Comparison of ENCODE assay signal across 7 mouse cellular contexts in the genomic region with DNA sequence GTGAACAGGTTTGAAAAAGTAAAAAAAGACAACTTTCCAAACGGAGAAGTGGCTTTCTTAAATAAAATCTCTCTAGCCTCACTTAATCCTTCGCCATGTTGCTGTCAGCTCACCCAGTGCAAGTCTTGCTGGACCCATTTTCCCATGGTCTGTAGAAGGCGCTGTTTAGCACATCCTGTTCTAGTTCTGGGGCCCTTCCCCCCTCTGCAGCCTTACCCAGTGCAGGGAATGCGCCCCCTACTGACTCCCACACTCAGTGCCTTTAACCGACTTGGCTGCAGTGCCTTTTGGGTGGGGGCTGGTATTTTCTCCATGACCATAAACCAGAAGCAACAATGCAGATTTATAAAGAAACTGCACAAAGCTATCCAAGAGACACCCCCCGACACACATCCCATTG. TPM values are rescaled to one million over a fixed set of nuclear protein-coding genes. Genes with fewer than 3 reads are reported as not detected.
DNase-seq lines count a peak whose midpoint lies in the region; ATAC-seq lines count a peak whose summit lies in the region.

No protein-coding gene starts in this region.

- intact Hi-C loops in gastrocnemius, postnatal 36 days (cut with DNase I), result loop anchor here (5.0 kb wide), 1 partner anchor 88 kb away; no protein-coding TSS in a partner anchor
- intact Hi-C loops in left cerebral cortex, postnatal 25 days (cut with DNase I), result loop anchor here (1.0 kb wide), 1 partner anchor 88 kb away; no protein-coding TSS in a partner anchor

- H3K4me1 ChIP-seq in intestine, embryonic 15.5 days (replicated peaks), result peaks cover 18% of the 10 kb centered on the region
- peaks cover 38% of the 10 kb centered on the region for H3K4me1 ChIP-seq in midbrain, embryonic 10.5 days

- 0 out of 2 replicates have a peak, but pooled peaks cover 3% of the 10 kb centered on the region for H3K36me3 ChIP-seq in intestine, embryonic 15.5 days
- peaks cover 74% of the 10 kb centered on the region for H3K36me3 ChIP-seq in midbrain, embryonic 10.5 days

- peak; percentile 91 for DNase-seq in adrenal gland, adult 2 months
- peak; percentile 86 for DNase-seq in embryo, embryonic 11.5 days (ENCODE audit: low read depth, low spot score)
- DNase-seq in gastrocnemius, postnatal 36 days, result peak; percentile 58 to 74
- peak; percentile 90 to 96 for DNase-seq in left cerebral cortex, postnatal 25 days (ENCODE audit: low spot score in 2 of 2)
- DNase-seq in midbrain, embryonic 10.5 days (ENCODE audit: low spot score), result peak; percentile 88
- peak; percentile 95 for DNase-seq in right cerebral cortex, postnatal 4 days

- H3K27me3 ChIP-seq in intestine, embryonic 15.5 days (replicated peaks), result no peaks in the 10 kb centered on the region
- H3K27me3 ChIP-seq in midbrain, embryonic 10.5 days (ENCODE audit: low read depth, poor library complexity, severe bottlenecking), result no peaks in the 10 kb centered on the region

- H3K4me3 ChIP-seq in intestine, embryonic 15.5 days (replicated peaks), result peak overlapping the region; percentile 88
- H3K4me3 ChIP-seq in midbrain, embryonic 10.5 days, result peak overlapping the region; percentile 100

- peak overlapping the region; percentile 98 for H3K27ac ChIP-seq in intestine, embryonic 15.5 days
- H3K27ac ChIP-seq in midbrain, embryonic 10.5 days (replicated peaks), result peak overlapping the region; percentile 100

- H3K9ac ChIP-seq in intestine, embryonic 15.5 days, result peak overlapping the region; percentile 100

- 5% methylated on average over 6 of the region's 6 CpGs for WGBS in intestine, embryonic 15.5 days
- 6% methylated on average over 6 of the region's 6 CpGs for WGBS in midbrain, embryonic 10.5 days

- no peaks in the 10 kb centered on the region for H3K9me3 ChIP-seq in intestine, embryonic 15.5 days
- H3K9me3 ChIP-seq in midbrain, embryonic 10.5 days (replicated peaks), result 0 out of 2 replicates have a peak, but pooled peaks cover 5% of the 10 kb centered on the region

- ATAC-seq in intestine, embryonic 15.5 days, result peak; percentile 58

- peak overlapping the region; percentile 75 for H3K4me2 ChIP-seq in intestine, embryonic 15.5 days (replicated peaks)

RNA-seq across cellular contexts. Expression of a gene that starts 1.6 kb away (rescaled TPM):
- 10 to 100 TPM; 43.9 to 65.5 TPM for total RNA-seq in adrenal gland, adult 2 months (2021)
- 16.4 and 18.6 TPM in 2 replicates for polyA plus RNA-seq in adrenal gland, adult 2 months (2012; rRNA removed)
- 10 to 100 TPM; 15.1 to 18.0 TPM for total RNA-seq in gastrocnemius, postnatal 36 days (2021)
- 4.6 and 6.1 TPM in 2 replicates for polyA plus RNA-seq in intestine, embryonic 15.5 days (2015; fragmentation: Nextera tagmentation; extraction: Ambion mirVana)
- total RNA-seq in left cerebral cortex, postnatal 25 days (2021), result 10 to 100 TPM; 79.6 to 83.3 TPM
- polyA plus RNA-seq in midbrain, embryonic 10.5 days (2016; fragmentation: Nextera tagmentation; extraction: Ambion mirVana), result 1.7 and 2.5 TPM in 2 replicates

RNA-seq across cellular contexts. Expression of a gene that starts 24.9 kb away (rescaled TPM):
- 10 to 100 TPM; 26.1 to 27.0 TPM for total RNA-seq in adrenal gland, adult 2 months (2021)
- polyA plus RNA-seq in adrenal gland, adult 2 months (2012; rRNA removed), result not detected in 2 replicates
- 10 to 100 TPM in 1 of 2 experiments, 1 to 10 TPM in 1; 8.2 to 10.9 TPM for total RNA-seq in gastrocnemius, postnatal 36 days (2021)
- 12.9 and 14.7 TPM in 2 replicates for polyA plus RNA-seq in intestine, embryonic 15.5 days (2015; fragmentation: Nextera tagmentation; extraction: Ambion mirVana)
- 10 to 100 TPM; 33.6 to 38.8 TPM for total RNA-seq in left cerebral cortex, postnatal 25 days (2021)
- 17.2 and 18.1 TPM in 2 replicates for polyA plus RNA-seq in midbrain, embryonic 10.5 days (2016; fragmentation: Nextera tagmentation; extraction: Ambion mirVana)

RNA-seq across cellular contexts. Expression of a gene that starts 25.1 kb away (rescaled TPM):
- 100 to 1,000 TPM; 133 to 138 TPM for total RNA-seq in adrenal gland, adult 2 months (2021)
- 19.3 and 24.8 TPM in 2 replicates for polyA plus RNA-seq in adrenal gland, adult 2 months (2012; rRNA removed)
- total RNA-seq in gastrocnemius, postnatal 36 days (2021), result 10 to 100 TPM; 59.0 to 77.3 TPM
- polyA plus RNA-seq in intestine, embryonic 15.5 days (2015; fragmentation: Nextera tagmentation; extraction: Ambion mirVana), result 94.9 and 104 TPM in 2 replicates
- total RNA-seq in left cerebral cortex, postnatal 25 days (2021), result 10 to 100 TPM; 54.6 to 55.4 TPM
- 86.0 and 88.9 TPM in 2 replicates for polyA plus RNA-seq in midbrain, embryonic 10.5 days (2016; fragmentation: Nextera tagmentation; extraction: Ambion mirVana)

RNA-seq across cellular contexts. Expression of a gene that starts 25.2 kb away (rescaled TPM):
- 10 to 100 TPM; 11.6 to 16.6 TPM for total RNA-seq in adrenal gland, adult 2 months (2021)
- polyA plus RNA-seq in adrenal gland, adult 2 months (2012; rRNA removed), result 70.8 and 82.0 TPM in 2 replicates
- 1 to 10 TPM; 3.5 to 3.8 TPM for total RNA-seq in gastrocnemius, postnatal 36 days (2021)
- 5.8 and 7.3 TPM in 2 replicates for polyA plus RNA-seq in intestine, embryonic 15.5 days (2015; fragmentation: Nextera tagmentation; extraction: Ambion mirVana)
- total RNA-seq in left cerebral cortex, postnatal 25 days (2021), result 10 to 100 TPM; 15.4 to 16.6 TPM
- 6.9 and 7.0 TPM in 2 replicates for polyA plus RNA-seq in midbrain, embryonic 10.5 days (2016; fragmentation: Nextera tagmentation; extraction: Ambion mirVana)

Comparison
In these comparisons a context has a peak if more than half of its experiments do, and no peak if none do; other contexts are left out.
1. Peak in every context shown above with its lines: DNase-seq, ATAC-seq, H3K4me3 ChIP-seq and H3K27ac ChIP-seq.